Mouse (Mus musculus) stomach, embryonic 14.5 days (tissue): ENCODE results near the gene Ppp2r5a. TPM values are rescaled to one million over a fixed set of nuclear protein-coding genes. Genes with fewer than 3 reads are reported as not detected.

ENCODE experiments used
- ATAC-seq: fragments of 200-750 bp; cut with Nextera tagmentation; 2 replicates; pipeline ENCODE4 v1.8.0; 2017; ENCODE audit warnings: low read depth, moderate TSS enrichment; ENCODE audit not compliant: insufficient number of reproducible peaks, insufficient read depth, low FRiP score
- H3K27ac ChIP-seq: fragments of 300-500 bp; sonication (generic); 2 replicates; pipeline ENCODE4 v1.5.1; 2014; ENCODE audit warnings: mild to moderate bottlenecking, low read length, moderate library complexity, mixed read lengths
- H3K27me3 ChIP-seq: fragments of 300-500 bp; sonication (generic); 2 replicates; pipeline ENCODE4 v1.6.1; 2014; ENCODE audit warnings: low read length, control low read depth, mixed read lengths; ENCODE audit not compliant: control insufficient read depth, insufficient read depth
- H3K36me3 ChIP-seq: fragments of 300-500 bp; sonication (generic); 2 replicates; pipeline ENCODE4 v1.6.1; 2014; ENCODE audit warnings: mild to moderate bottlenecking, control low read depth, low read length, moderate library complexity, mixed read lengths; ENCODE audit not compliant: control insufficient read depth, insufficient read depth
- H3K4me1 ChIP-seq: fragments of 300-500 bp; sonication (generic); 2 replicates; pipeline ENCODE4 v1.6.1; 2014; ENCODE audit warnings: low read length, control low read depth, mixed read lengths; ENCODE audit not compliant: control insufficient read depth, insufficient read depth
- H3K4me2 ChIP-seq: fragments of 300-500 bp; sonication (generic); replicated peaks from 2 replicates; pipeline ENCODE4 v1.6.1; 2014; ENCODE audit warnings: low read depth, low read length, control low read depth
- H3K4me3 ChIP-seq: fragments of 300-500 bp; sonication (generic); 2 replicates; pipeline ENCODE4 v1.5.1; 2014; ENCODE audit warnings: low read depth, low read length, control low read depth
- H3K9ac ChIP-seq: fragments of 300-500 bp; sonication (generic); replicated peaks from 2 replicates; pipeline ENCODE4 v1.6.1; 2014; ENCODE audit warnings: low read depth, mild to moderate bottlenecking, control low read depth, low read length, moderate library complexity, mixed read lengths
- H3K9me3 ChIP-seq: fragments of 300-500 bp; sonication (generic); 2 replicates; pipeline ENCODE4 v1.6.1; 2016; ENCODE audit warnings: low read depth, low read length, control low read depth; ENCODE audit not compliant: control insufficient read depth
- WGBS: fragments of 180-500 bp; shearing (Covaris S2); extraction: QIAGEN DNeasy Blood & Tissue Kit; methylation state at CpG from one replicate; pipeline ENCODE4 v1.1.7; 2014; 5-methylcytosine and 5-hydroxymethylcytosine counted together
- polyA plus RNA-seq: library from polyadenylated mRNA; unstranded; fragments of >200 nt; fragmentation: Nextera tagmentation; extraction: Ambion mirVana; gene quantifications from 2 replicates; pipeline ENCODE4 v1.2.1, GENCODE M21; 2014

Ppp2r5a gene
- polyA plus RNA-seq, 1 experiment from 2014 or later = 22.5 TPM

- Histone ChIP-seq H3K27me3 (no peaks in the 10 kb centered on the region), H3K4me1 (peaks cover 10% of the 10 kb centered on the region; the same call in 1 of the 2 replicates), H3K9ac (no peak overlapping the region), H3K36me3 (no peaks in the 10 kb centered on the region), H3K27ac (no peak overlapping the region), H3K4me3 (no peak overlapping the region), H3K9me3 (no peaks in the 10 kb centered on the region), H3K4me2 (no peak overlapping the region)
- no peak for ATAC-seq
- WGBS = 69% methylated on average over 4 of the region's 4 CpGs
Measured at GRCm38 (mm10) chr1:191422164-191422563, 19.1 kb upstream of the Ppp2r5a start.

GRCm38 (mm10) chr1:191421426-191421999 lies 18.4 kb upstream of the Ppp2r5a start:
- WGBS = 62% methylated on average over 1 of the region's 1 CpGs
- no peak overlapping the region for H3K27ac ChIP-seq
- H3K27me3 ChIP-seq = no peaks in the 10 kb centered on the region

GRCm38 (mm10) chr1:191420930-191421404 lies 17.9 kb upstream of the Ppp2r5a start:
- Histone ChIP-seq H3K9ac (no peak overlapping the region), H3K4me3 (no peak overlapping the region), H3K27ac (peak overlapping the region; percentile 21; the same call in 1 of the 2 replicates), H3K9me3 (no peaks in the 10 kb centered on the region), H3K4me2 (no peak overlapping the region), H3K27me3 (no peaks in the 10 kb centered on the region), H3K36me3 (no peaks in the 10 kb centered on the region), H3K4me1 (peaks cover 10% of the 10 kb centered on the region; the same call in 1 of the 2 replicates)
- 43% methylated on average over 6 of the region's 6 CpGs for WGBS
- ATAC-seq = no peak

More at GRCm38 (mm10) chr1:191421426-191421999, 18.4 kb upstream of the Ppp2r5a start:
- no peak overlapping the region for H3K4me2 ChIP-seq
- no peaks in the 10 kb centered on the region for H3K9me3 ChIP-seq
- no peak for ATAC-seq
- no peak overlapping the region for H3K4me3 ChIP-seq
- H3K9ac ChIP-seq = no peak overlapping the region
- peaks cover 10% of the 10 kb centered on the region; the same call in 1 of the 2 replicates for H3K4me1 ChIP-seq
- no peaks in the 10 kb centered on the region for H3K36me3 ChIP-seq

- Histone ChIP-seq H3K4me2 (no peak overlapping the region), H3K27me3 (no peaks in the 10 kb centered on the region), H3K9ac (no peak overlapping the region), H3K4me3 (no peak overlapping the region), H3K9me3 (no peaks in the 10 kb centered on the region), H3K27ac (peak overlapping the region; percentile 21; the same call in 1 of the 2 replicates), H3K36me3 (no peaks in the 10 kb centered on the region), H3K4me1 (peaks cover 10% of the 10 kb centered on the region; the same call in 1 of the 2 replicates)
- WGBS = 31% methylated on average over 8 of the region's 8 CpGs
- ATAC-seq = no peak
Measured at GRCm38 (mm10) chr1:191419991-191420751, 17.1 kb upstream of the Ppp2r5a start.

GRCm38 (mm10) chr1:191419421-191419820 lies 16.3 kb upstream of the Ppp2r5a start:
- no peaks in the 10 kb centered on the region for H3K27me3 ChIP-seq
- H3K9me3 ChIP-seq = no peaks in the 10 kb centered on the region
- no peak overlapping the region for H3K9ac ChIP-seq
- H3K4me3 ChIP-seq = no peak overlapping the region
- no peak overlapping the region for H3K27ac ChIP-seq
- H3K4me1 ChIP-seq = peaks cover 10% of the 10 kb centered on the region; the same call in 1 of the 2 replicates
- no peak for ATAC-seq
- WGBS = 41% methylated on average over 6 of the region's 6 CpGs
- H3K36me3 ChIP-seq = no peaks in the 10 kb centered on the region
- no peak overlapping the region for H3K4me2 ChIP-seq

GRCm38 (mm10) chr1:191418936-191419335 lies 15.9 kb upstream of the Ppp2r5a start:
- ATAC-seq = no peak
- Histone ChIP-seq H3K27ac (no peak overlapping the region), H3K4me3 (no peak overlapping the region), H3K4me2 (no peak overlapping the region), H3K4me1 (peaks cover 10% of the 10 kb centered on the region; the same call in 1 of the 2 replicates), H3K9ac (no peak overlapping the region), H3K9me3 (no peaks in the 10 kb centered on the region), H3K27me3 (no peaks in the 10 kb centered on the region), H3K36me3 (no peaks in the 10 kb centered on the region)
- 56% methylated on average over 4 of the region's 4 CpGs for WGBS

GRCm38 (mm10) chr1:191417111-191417510 lies 14.0 kb upstream of the Ppp2r5a start:
- Histone ChIP-seq H3K9ac (no peak overlapping the region), H3K4me1 (peaks cover 10% of the 10 kb centered on the region; the same call in 1 of the 2 replicates), H3K9me3 (no peaks in the 10 kb centered on the region), H3K4me3 (no peak overlapping the region), H3K27ac (no peak overlapping the region), H3K4me2 (no peak overlapping the region), H3K27me3 (no peaks in the 10 kb centered on the region), H3K36me3 (no peaks in the 10 kb centered on the region)
- no peak for ATAC-seq
- WGBS = 67% methylated on average over 5 of the region's 5 CpGs

GRCm38 (mm10) chr1:191416611-191417010 lies 13.5 kb upstream of the Ppp2r5a start:
- H3K36me3 ChIP-seq = no peaks in the 10 kb centered on the region
- H3K27me3 ChIP-seq = no peaks in the 10 kb centered on the region
- no peaks in the 10 kb centered on the region for H3K9me3 ChIP-seq
- no peak overlapping the region for H3K4me2 ChIP-seq
- H3K4me3 ChIP-seq = no peak overlapping the region
- H3K4me1 ChIP-seq = peaks cover 10% of the 10 kb centered on the region; the same call in 1 of the 2 replicates
- H3K9ac ChIP-seq = no peak overlapping the region
- H3K27ac ChIP-seq = no peak overlapping the region
- 27% methylated on average over 3 of the region's 3 CpGs for WGBS
- ATAC-seq = no peak
